Mouse (Mus musculus) hindbrain, embryonic 15.5 days (tissue): ENCODE data around the gene Cgref1. TPM values are rescaled to one million over a fixed set of nuclear protein-coding genes. Genes with fewer than 3 reads are reported as not detected.

ENCODE experiments used
- ATAC-seq: fragments of 200-750 bp; cut with Nextera tagmentation; 2 replicates; pipeline ENCODE4 v1.8.0; 2017; ENCODE audit warnings: low read depth, moderate number of reproducible peaks, moderate TSS enrichment; ENCODE audit not compliant: low FRiP score
- H3K27ac ChIP-seq: fragments of 300-500 bp; sonication (generic); replicated peaks from 2 replicates; pipeline ENCODE4 v1.5.1; 2015; ENCODE audit warnings: mild to moderate bottlenecking, inconsistent platforms
- H3K27me3 ChIP-seq: fragments of 300-500 bp; sonication (generic); 2 replicates; pipeline ENCODE4 v1.6.1; 2015; ENCODE audit warnings: control low read depth, inconsistent platforms
- H3K36me3 ChIP-seq: fragments of 300-500 bp; sonication (generic); 2 replicates; pipeline ENCODE4 v1.6.1; 2015; ENCODE audit warnings: control low read depth, inconsistent platforms
- H3K4me1 ChIP-seq: fragments of 300-500 bp; sonication (generic); replicated peaks from 2 replicates; pipeline ENCODE4 v1.6.1; 2015; ENCODE audit warnings: control low read depth, inconsistent platforms
- H3K4me2 ChIP-seq: fragments of 300-500 bp; sonication (generic); 2 replicates; pipeline ENCODE4 v1.6.1; 2015; ENCODE audit warnings: moderate library complexity, mild to moderate bottlenecking, inconsistent platforms
- H3K4me3 ChIP-seq: fragments of 300-500 bp; sonication (generic); 2 replicates; pipeline ENCODE4 v1.5.1; 2015; ENCODE audit warnings: mild to moderate bottlenecking, inconsistent platforms
- H3K9ac ChIP-seq: fragments of 300-500 bp; sonication (generic); 2 replicates; pipeline ENCODE4 v1.6.1; 2015; ENCODE audit warnings: inconsistent platforms
- H3K9me3 ChIP-seq: fragments of 300-500 bp; sonication (generic); 2 replicates; pipeline ENCODE4 v1.6.1; 2016; ENCODE audit warnings: control low read depth, inconsistent platforms
- WGBS: fragments of 180-500 bp; shearing (Covaris S2); methylation state at CpG from one replicate; pipeline ENCODE4 v1.1.7; 2015; 5-methylcytosine and 5-hydroxymethylcytosine counted together
- polyA plus RNA-seq: library from polyadenylated mRNA; unstranded; fragments of >200 nt; fragmentation: Nextera tagmentation; extraction: Ambion mirVana; gene quantifications from 2 replicates; pipeline ENCODE4 v1.2.1, GENCODE M21; 2015

Gene Cgref1
- polyA plus RNA-seq, 1 experiment from 2014 or later: 68.4 TPM

- no peak overlapping the region for H3K9ac ChIP-seq
Observed at GRCm38 (mm10) chr5:30914101-30914635, 31.2 kb downstream of the Cgref1 start.

DNA sequence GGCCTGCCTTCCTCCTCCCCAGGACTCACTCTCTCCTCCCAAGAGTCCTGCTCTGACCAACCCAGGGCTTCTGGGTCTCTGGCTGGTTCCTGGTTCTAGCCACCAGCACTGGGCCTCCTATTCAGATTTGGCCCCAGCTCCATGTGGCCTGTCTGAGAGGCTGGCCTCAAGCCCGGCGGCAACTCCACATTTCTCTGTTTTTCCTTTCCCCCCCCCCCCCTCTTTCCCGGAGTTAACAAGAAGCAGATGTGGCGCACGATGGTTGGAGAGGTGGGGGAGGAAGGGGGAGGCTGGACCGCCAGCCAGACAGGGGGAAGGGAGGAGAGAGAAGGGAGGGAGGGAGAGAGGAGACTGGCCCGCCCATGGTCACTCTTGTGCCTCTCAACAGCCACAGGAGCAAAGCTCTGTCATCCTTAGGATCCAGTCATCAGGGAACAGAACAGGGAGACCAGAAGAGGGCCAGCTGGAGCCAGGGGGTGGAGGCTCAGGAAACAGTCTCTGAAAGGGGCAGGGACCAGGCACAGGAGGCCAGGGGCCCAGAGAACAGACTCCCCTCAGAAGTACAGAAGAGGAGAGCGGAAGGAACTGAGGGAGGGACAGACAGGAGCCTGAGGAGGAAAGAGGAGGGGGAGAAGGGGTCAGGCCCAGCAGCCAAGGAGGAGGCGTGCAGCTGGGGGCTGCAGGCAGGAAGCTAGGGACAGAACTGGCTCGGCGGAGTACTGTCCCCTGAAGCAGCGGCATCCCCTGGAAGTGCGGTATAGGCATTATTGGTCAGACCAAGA, 32.1 kb downstream of the Cgref1 start, which contains the start of gene Emilin1:
Gene Emilin1, plus strand, starts transcription at position 343 of the 782 bp plus-strand sequence.
- H3K36me3 ChIP-seq: no peaks in the 10 kb centered on the region
- H3K9ac ChIP-seq: no peak within 1 kb of the TSS
- H3K4me3 ChIP-seq: peak within 1 kb of the TSS; percentile 11
- H3K27ac ChIP-seq: peak within 1 kb of the TSS; percentile 59
- no peaks in the 10 kb centered on the region for H3K27me3 ChIP-seq
- WGBS: 31% methylated on average over 12 of the region's 13 CpGs
- H3K4me1 ChIP-seq: peaks cover 28% of the 10 kb centered on the region
- H3K4me2 ChIP-seq: peak within 1 kb of the TSS; percentile 38
- ATAC-seq: no peak
- H3K9me3 ChIP-seq: no peaks in the 10 kb centered on the region

More at GRCm38 (mm10) chr5:30914101-30914635, 31.2 kb downstream of the Cgref1 start:
- Histone ChIP-seq H3K4me2 (peak overlapping the region; percentile 38), H3K27me3 (no peaks in the 10 kb centered on the region), H3K27ac (peak overlapping the region; percentile 59; the same call in 1 of the 2 replicates), H3K9me3 (no peaks in the 10 kb centered on the region), H3K4me1 (peaks cover 24% of the 10 kb centered on the region), H3K4me3 (peak overlapping the region; percentile 11; the same call in 1 of the 2 replicates), H3K36me3 (no peaks in the 10 kb centered on the region)
- no peak for ATAC-seq
- 82% methylated on average over 7 of the region's 7 CpGs for WGBS

DNA sequence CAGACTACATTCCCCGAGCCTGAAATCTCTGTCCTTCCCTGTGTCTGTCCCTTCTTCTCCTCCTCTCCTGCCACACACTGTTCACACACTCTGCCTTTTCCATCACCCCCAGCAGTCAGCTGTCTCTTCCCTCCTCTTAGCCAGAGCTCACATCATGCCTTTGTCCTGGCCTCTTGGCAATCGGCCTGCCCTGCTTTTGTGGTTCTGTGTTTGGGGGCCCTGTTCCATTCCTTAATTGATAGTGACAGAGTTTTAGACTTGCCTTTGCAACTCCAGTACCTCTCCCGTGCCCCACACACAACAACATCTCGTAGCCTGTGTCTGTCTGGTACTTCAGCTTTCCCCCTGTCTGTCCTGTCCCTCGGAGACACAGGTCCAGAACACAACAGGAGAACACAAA, 33.2 kb downstream of the Cgref1 start:
- no peak overlapping the region for H3K9ac ChIP-seq
- WGBS: 50% methylated on average over 5 of the region's 5 CpGs
- H3K4me1 ChIP-seq: peaks cover 32% of the 10 kb centered on the region
- no peak overlapping the region for H3K4me3 ChIP-seq
- no peaks in the 10 kb centered on the region for H3K9me3 ChIP-seq
- H3K27me3 ChIP-seq: no peaks in the 10 kb centered on the region
- no peak for ATAC-seq
- H3K4me2 ChIP-seq: no peak overlapping the region
- no peaks in the 10 kb centered on the region for H3K36me3 ChIP-seq
- peak overlapping the region; percentile 59; the same call in 1 of the 2 replicates for H3K27ac ChIP-seq

DNA sequence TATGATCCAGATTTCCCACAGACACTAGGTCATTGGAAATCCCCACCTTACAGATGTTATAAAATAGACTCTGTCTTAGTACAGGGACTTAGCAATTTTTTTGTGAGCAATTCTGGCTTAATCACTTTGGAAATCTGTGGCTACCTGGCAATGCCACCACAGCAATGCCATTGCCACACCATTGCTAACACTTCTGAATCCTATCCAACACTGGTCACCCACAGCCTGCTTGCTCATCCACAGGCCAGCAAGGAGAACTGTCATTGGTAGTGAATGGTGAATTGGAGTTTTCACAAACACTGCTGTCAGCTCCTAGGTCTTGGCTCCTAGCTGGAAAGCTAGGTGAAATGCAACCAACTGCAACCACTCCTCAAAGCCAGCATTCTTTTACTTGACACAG, 34.9 kb downstream of the Cgref1 start:
- H3K9me3 ChIP-seq: no peaks in the 10 kb centered on the region
- peaks cover 1% of the 10 kb centered on the region; the same call in 1 of the 2 replicates for H3K36me3 ChIP-seq
- H3K27ac ChIP-seq: no peak overlapping the region
- H3K4me2 ChIP-seq: no peak overlapping the region
- H3K4me1 ChIP-seq: peaks cover 41% of the 10 kb centered on the region
- H3K27me3 ChIP-seq: no peaks in the 10 kb centered on the region
- H3K4me3 ChIP-seq: no peak overlapping the region
- ATAC-seq: no peak
- no peak overlapping the region for H3K9ac ChIP-seq

GRCm38 (mm10) chr5:30909863-30910262, 35.5 kb downstream of the Cgref1 start:
- Histone ChIP-seq H3K9ac (no peak overlapping the region), H3K4me3 (no peak overlapping the region), H3K4me1 (peaks cover 44% of the 10 kb centered on the region), H3K4me2 (no peak overlapping the region), H3K27me3 (no peaks in the 10 kb centered on the region), H3K9me3 (no peaks in the 10 kb centered on the region), H3K27ac (no peak overlapping the region), H3K36me3 (peaks cover 6% of the 10 kb centered on the region)
- 86% methylated on average over 7 of the region's 7 CpGs for WGBS
- ATAC-seq: no peak

DNA sequence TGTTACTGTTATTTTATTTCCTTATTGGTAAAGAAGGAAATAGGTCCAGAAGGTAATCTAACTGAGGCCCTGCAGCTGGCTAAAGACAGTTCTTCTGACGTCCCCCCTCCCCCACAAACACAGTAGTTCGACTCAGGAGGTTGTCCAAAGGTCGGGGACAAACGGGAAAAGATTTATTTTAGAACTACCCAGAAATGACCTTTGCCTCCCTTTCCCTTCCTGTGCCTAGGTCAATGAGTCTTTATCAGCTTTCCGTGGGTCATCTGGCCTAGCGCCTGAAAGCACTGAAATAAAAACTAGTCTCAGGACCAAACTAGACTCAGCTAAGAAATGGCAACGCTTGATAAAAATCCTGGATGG, 36.1 kb downstream of the Cgref1 start:
- no peak for ATAC-seq
- Histone ChIP-seq H3K36me3 (peaks cover 12% of the 10 kb centered on the region), H3K4me1 (peaks cover 47% of the 10 kb centered on the region), H3K9me3 (no peaks in the 10 kb centered on the region), H3K4me3 (no peak overlapping the region), H3K27ac (no peak overlapping the region), H3K4me2 (no peak overlapping the region), H3K27me3 (no peaks in the 10 kb centered on the region), H3K9ac (no peak overlapping the region)
- WGBS: 64% methylated on average over 7 of the region's 7 CpGs

DNA sequence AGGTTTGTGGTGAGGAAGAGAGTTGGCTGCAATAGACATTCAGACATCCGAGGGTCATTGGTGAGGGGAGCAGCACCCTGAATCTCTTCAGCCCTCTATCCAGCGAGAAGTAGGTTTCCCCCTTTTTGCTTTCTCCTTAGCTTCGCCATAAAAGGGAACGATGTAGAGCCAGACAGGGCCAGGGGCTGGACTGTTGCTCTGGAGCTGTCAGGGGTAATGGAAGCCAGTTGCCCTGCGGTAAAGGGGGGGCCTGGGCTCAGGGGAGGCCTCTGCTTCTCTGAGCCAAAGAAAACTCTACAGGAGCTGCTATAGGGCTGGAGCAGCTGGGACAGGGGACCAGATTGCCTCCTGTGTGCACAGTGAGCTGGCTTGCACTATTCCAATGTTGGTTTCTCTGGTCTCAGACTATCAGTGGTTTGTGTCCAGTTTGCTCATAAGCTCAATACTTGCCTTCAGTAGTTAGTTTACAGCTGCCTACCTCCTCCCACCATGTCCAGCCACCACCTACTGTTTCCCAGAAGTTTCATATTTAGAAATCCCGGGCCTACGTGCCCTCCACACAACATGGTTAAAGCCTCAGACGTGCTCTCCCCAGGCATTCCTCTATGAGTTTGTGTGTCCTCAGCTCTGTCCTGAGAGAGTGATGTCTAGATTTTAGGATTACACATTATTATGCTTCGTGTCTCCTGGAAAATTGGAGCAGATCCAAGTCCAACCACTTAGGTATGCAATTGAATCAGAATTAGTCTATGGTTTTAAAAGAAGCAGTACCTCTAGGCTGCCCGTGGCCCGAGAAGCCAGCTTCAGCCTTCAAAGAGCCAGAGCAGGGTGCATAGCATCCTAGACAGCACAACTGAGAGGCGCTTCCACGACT, 36.7 kb downstream of the Cgref1 start:
- 0 out of 2 replicates have a peak, but pooled peaks have one; percentile 2 for ATAC-seq
- WGBS: 55% methylated on average over 13 of the region's 13 CpGs

DNA sequence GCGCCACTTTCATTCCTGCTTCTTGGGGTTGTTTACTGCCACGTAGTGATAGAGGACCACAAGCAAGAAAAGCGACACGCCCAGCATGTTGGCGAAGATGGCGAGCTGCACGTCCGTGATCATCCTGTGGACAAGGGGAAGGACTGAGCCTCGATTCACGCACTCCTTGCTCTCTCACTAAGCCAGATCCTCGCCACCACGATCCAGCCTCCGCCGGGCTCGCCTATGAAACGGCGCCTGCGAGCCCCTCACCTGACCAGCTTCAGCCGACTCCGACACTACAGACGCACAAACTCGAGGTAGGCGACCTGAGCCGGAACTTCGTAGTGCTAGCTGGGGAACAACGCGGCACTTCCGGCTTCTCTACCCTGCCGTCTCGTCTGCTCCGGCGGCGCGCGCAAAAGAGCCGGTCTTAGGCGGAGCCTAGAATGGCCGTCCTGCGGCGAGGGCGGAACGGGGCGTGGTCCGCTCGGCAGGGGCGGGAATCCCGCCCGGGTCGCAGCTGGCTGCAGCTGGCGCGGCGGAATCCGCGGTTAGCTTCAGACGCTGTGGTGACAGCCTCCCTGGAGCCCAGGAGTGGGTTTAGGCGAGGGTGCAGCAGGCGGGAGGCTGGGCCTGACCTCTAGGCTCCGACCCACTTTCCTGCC, 37.9 kb downstream of the Cgref1 start, which contains the start of gene Ost4:
Gene Ost4, minus strand, starts transcription at position 376 of the 647 bp plus-strand sequence.
- H3K27me3 ChIP-seq: no peaks in the 10 kb centered on the region
- H3K9me3 ChIP-seq: no peaks in the 10 kb centered on the region
- H3K36me3 ChIP-seq: peaks cover 21% of the 10 kb centered on the region
- under 1% methylated on average over 58 of the region's 58 CpGs for WGBS
- H3K9ac ChIP-seq: peak within 1 kb of the TSS; percentile 78
- H3K4me3 ChIP-seq: peak within 1 kb of the TSS; percentile 80
- peaks cover 38% of the 10 kb centered on the region for H3K4me1 ChIP-seq
- H3K27ac ChIP-seq: peak within 1 kb of the TSS; percentile 85
- H3K4me2 ChIP-seq: peak within 1 kb of the TSS; percentile 99
- ATAC-seq: peak; percentile 96

More for the DNA sequence above, 36.7 kb downstream of the Cgref1 start:
- Histone ChIP-seq H3K27me3 (no peaks in the 10 kb centered on the region), H3K27ac (no peak overlapping the region), H3K4me3 (peak overlapping the region; percentile 80), H3K4me2 (peak overlapping the region; percentile 99), H3K36me3 (peaks cover 16% of the 10 kb centered on the region), H3K4me1 (peaks cover 47% of the 10 kb centered on the region), H3K9ac (peak overlapping the region; percentile 78), H3K9me3 (no peaks in the 10 kb centered on the region)

GRCm38 (mm10) chr5:30901860-30902259, 43.5 kb downstream of the Cgref1 start:
- WGBS: 94% methylated on average over 5 of the region's 5 CpGs
- no peak for ATAC-seq
- Histone ChIP-seq H3K9ac (no peak overlapping the region), H3K9me3 (no peaks in the 10 kb centered on the region), H3K36me3 (peaks cover 42% of the 10 kb centered on the region), H3K4me1 (peaks cover 23% of the 10 kb centered on the region), H3K4me2 (no peak overlapping the region), H3K27ac (no peak overlapping the region), H3K27me3 (no peaks in the 10 kb centered on the region), H3K4me3 (no peak overlapping the region)

- Histone ChIP-seq H3K4me2 (peak overlapping the region; percentile 65), H3K9me3 (no peaks in the 10 kb centered on the region), H3K27me3 (no peaks in the 10 kb centered on the region), H3K36me3 (peaks cover 45% of the 10 kb centered on the region), H3K4me1 (peaks cover 22% of the 10 kb centered on the region), H3K4me3 (peak overlapping the region; percentile 65), H3K9ac (peak overlapping the region; percentile 84; the same call in 1 of the 2 replicates), H3K27ac (peak overlapping the region; percentile 98; the same call in 1 of the 2 replicates)
- no peak for ATAC-seq
- 86% methylated on average over 7 of the region's 7 CpGs for WGBS
Observed at GRCm38 (mm10) chr5:30890375-30890774, 55.0 kb downstream of the Cgref1 start.

GRCm38 (mm10) chr5:30889088-30889754, 56.2 kb downstream of the Cgref1 start:
- H3K36me3 ChIP-seq: peaks cover 34% of the 10 kb centered on the region
- no peaks in the 10 kb centered on the region for H3K9me3 ChIP-seq
- no peaks in the 10 kb centered on the region for H3K27me3 ChIP-seq
- peaks cover 22% of the 10 kb centered on the region for H3K4me1 ChIP-seq
- under 1% methylated on average over 41 of the region's 42 CpGs for WGBS
- peak; percentile 16 for ATAC-seq
- peak overlapping the region; percentile 65 for H3K4me2 ChIP-seq
- peak overlapping the region; percentile 98 for H3K27ac ChIP-seq
- H3K9ac ChIP-seq: peak overlapping the region; percentile 84
- H3K4me3 ChIP-seq: peak overlapping the region; percentile 65
